Mouse (Mus musculus) spleen, postnatal 0 days (tissue): Measurements from ENCODE around the gene Dapk1. TPM values are rescaled to one million over a fixed set of nuclear protein-coding genes. Genes with fewer than 3 reads are reported as not detected.

Experiments
- polyA plus RNA-seq: library from polyadenylated mRNA; unstranded; fragments of >200 nt; fragmentation: Nextera tagmentation; extraction: Ambion mirVana; gene quantifications from 2 replicates; pipeline ENCODE4 v1.2.1, GENCODE M21; 2015

Gene Dapk1
- 6.4 and 7.8 TPM in 2 replicates for polyA plus RNA-seq

DNA sequence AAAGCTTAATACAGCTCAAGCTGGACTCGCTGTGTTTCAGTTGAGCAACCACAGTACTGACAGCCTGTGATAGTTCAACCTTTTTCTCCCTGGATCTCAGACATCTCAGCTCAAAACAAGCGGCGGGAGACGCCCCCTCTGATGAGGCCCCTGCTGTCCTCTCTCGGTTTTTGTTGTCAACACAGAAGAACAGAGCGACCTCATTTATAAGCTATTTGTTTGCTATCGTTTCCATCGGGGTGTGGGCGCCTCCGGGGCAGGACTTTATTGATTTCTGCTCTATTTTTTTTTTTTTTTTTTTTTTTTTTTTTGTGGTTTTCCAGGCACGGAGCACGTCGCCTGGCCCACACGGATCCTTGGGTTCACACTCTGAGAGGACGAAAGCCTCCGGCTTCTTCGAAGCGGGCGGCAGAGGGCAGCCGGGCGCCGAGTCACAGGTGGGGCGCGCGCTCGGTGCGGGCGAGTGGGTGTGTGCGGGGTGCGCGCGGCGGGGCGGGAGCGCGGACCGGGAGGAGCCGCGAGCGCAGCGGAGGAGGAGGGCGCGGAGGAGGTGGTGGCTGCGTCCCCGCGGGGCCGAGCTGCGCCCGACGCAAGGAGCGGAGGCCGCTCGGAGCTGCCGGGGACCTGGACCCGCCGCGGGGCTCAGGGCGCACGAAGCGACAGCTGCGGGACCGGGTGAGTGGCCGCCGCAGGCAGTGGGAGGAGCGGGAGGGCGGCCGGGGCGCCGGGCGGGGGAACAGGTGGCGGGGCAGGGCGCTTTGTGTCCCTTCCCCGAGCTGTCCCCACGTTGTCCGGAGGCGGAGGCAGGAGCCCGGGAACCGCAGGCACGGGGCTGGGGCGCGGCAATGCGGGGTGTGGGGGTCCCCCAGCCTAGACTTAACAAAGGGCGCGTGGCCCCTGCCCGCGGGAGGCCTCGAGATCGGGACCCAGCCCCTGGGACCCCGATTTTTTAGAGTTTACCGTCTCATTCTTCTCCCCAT is at the start of gene Dapk1:
Dapk1 (plus strand) TSS at position 512 of the 980 bp plus-strand sequence.

GRCm38 (mm10) chr13:60786264-60786663 is 184.5 kb downstream of the Dapk1 start, which contains the start of gene BC051665:
BC051665 (minus strand) TSS chr13:60786364.

GRCm38 (mm10) chr13:60802749-60803148 is 201.0 kb downstream of the Dapk1 start, which contains the start of gene Ctsll3:
Ctsll3 (minus strand) TSS chr13:60802849.

Other genes with a start within 250 kb of the Dapk1 start
- not detected in 2 replicates for gene BC051665, start 184.4 kb downstream of the Dapk1 start, polyA plus RNA-seq
- not detected in 2 replicates for gene Ctsll3, start 200.9 kb downstream of the Dapk1 start, polyA plus RNA-seq